Mouse (Mus musculus) gastrocnemius, postnatal 14 days (tissue): ENCODE results near the gene Arcn1. TPM values are rescaled to one million over a fixed set of nuclear protein-coding genes. Genes with fewer than 3 reads are reported as not detected.

ENCODE experiments used
- DNase-seq: peaks from one replicate; pipeline ENCODE4 v3.0.0; 2021; ENCODE audit warnings: mixed read lengths
- intact Hi-C: fragments of 180-260 bp; cut with DNase I; formaldehyde crosslinking; loops from one replicate; pipeline ENCODE4 v1.15.1; 2025; ENCODE audit warnings: low total_unique reads
- total RNA-seq, 2 experiments: library from RNA; stranded (reverse); gene quantifications; 2 replicates each; pipeline ENCODE4 v1.2.3; 2021

The Arcn1 gene
- total RNA-seq, 2 experiments from 2014 or later = 65.1 to 69.9 TPM

DNA sequence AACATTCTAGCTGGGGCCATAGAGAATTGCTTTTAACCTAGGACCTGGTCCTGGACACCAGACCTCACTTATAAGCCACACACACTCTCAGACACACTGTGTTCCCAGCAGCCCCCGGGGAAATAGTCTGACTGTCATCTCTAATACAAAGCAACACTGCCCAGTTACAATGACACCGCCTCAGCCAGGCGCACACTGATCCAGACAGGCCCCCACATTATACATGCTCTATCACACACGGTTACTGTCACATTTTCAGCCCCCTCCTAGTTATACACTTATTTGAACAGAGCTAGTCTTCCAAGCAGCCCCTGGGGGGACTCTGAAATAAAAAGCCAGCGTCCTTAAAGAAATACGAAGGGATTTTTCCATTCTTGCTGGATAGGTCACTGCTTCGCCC, 45.1 kb downstream of the Arcn1 start:
- intact Hi-C loops = no loop called here
- peak; percentile 5 for DNase-seq

DNA sequence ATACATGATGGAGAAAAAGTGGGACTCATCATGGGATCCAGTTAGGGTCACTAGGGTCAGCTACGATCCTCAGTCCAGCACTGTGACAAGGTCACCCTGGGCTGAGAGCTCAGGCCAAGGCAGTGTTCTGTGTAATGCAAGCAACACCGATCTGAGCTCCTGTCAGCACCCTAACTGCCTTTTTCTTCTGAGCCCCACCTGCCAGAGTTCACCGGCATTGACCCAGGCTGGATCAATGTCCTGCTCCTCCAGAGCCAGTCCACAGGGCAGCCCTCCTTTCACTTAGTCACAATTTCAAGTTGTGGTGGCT, 45.8 kb downstream of the Arcn1 start:
- intact Hi-C loops = no loop called here
- no peak for DNase-seq

DNA sequence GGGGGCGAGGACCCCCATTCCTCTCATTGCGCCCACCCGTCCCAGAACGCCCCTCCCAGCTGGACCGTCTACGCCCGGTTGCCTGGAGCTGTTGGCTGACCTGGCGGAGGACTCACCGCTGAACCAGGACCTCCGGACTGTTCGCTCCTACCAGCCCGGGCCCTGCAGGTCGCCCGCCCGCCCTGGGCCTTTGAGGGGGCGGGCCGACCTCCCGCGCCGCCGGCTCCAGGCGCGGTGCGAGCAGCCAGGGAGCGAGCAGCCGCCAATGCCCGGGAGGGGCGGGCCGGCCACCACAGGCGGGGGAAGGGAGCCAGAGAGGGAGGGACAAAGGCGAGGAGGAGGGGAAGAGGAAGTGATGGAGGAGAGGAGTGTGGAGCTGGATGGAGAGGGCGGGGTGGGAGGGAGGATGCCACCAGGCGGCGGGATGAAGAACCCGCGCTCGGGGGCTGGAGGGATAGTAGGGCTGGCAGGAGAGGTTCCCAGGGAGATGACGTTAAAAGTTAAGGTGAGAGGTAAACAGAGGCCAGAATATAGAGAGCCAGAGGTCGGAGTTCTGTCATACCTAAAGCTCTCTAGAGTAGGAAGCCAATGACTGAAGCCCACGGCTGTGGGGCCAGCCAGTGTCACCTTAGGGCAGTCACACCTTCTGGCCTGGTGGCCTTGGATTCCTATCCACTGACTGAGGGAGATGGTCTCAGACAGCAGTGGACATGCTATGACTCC, 46.3 kb downstream of the Arcn1 start:
- intact Hi-C loops = no loop called here

DNA sequence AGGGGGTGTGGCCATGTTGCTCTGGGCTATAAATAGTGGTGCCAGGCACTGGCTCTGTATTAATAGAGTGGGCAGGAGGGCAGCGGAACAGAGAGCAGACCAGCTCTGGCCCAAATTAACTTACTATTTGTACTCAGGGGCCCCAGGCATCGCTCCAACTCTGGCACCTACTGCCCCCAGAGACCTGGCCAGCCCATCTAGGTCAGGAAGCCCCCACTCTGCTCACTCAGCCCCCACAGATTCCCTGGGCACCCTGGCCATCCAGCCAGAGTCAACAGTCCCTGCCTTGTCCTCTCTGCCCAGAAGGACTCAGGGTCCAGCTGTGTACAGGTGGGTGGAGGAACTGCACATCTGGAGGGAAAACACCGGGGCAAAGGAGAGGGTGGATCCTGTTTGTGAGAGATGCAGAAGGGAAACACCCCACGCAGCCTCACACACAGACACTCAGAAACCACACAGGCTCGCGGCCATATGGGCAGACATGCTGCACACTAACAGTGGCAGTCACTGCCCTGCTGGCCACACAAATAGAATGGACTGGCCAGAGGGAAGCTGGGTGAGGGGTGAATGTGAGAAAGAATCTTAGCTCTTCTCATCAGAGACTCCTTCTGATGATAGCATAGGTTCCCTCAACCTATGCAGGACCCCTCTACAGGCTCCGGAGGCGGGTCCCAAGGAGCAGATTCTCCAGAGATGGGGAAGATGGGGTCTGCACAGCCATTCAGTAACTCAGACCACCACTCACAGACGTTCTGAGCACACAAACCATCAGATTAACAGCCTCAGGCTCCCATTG, 47.1 kb downstream of the Arcn1 start:
- intact Hi-C loops = no loop called here
- DNase-seq = no peak

More for the DNA sequence above, 46.3 kb downstream of the Arcn1 start:
- peak; percentile 93 for DNase-seq

DNA sequence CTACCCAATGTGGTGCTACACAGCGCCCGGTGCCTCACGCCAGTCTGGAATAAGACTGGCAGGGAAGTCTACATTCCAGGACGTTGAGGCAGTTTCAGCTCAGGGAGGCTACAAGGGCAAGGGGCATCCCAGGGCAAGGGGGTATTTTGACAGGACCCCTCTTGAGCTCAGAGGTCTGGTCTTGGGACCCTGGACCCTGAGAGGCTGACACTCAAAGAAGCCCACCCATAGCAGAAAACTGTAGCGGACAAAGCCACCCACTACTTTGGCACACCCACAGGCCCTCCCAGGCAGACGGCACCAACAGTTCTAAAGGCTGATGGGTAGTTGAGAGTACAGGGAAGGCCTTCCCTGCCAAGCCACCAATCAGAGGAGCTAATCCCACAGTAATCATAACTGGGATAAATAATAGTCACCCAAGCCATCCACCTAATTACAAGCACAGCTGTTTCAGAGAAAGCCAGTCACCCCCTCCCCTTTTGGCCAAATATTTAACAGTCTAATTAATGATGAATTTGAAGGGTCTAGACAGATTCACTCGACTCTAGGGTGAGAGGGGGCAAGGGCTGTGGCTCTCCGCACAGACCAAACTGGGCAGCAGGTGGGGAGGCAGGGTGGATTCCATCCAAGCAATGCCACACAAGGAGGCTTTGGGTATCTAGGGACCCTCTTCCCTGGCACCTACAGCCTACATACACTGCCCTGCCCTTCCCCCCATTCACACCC, 47.9 kb downstream of the Arcn1 start:
- intact Hi-C loops = no loop called here
- DNase-seq = no peak

DNA sequence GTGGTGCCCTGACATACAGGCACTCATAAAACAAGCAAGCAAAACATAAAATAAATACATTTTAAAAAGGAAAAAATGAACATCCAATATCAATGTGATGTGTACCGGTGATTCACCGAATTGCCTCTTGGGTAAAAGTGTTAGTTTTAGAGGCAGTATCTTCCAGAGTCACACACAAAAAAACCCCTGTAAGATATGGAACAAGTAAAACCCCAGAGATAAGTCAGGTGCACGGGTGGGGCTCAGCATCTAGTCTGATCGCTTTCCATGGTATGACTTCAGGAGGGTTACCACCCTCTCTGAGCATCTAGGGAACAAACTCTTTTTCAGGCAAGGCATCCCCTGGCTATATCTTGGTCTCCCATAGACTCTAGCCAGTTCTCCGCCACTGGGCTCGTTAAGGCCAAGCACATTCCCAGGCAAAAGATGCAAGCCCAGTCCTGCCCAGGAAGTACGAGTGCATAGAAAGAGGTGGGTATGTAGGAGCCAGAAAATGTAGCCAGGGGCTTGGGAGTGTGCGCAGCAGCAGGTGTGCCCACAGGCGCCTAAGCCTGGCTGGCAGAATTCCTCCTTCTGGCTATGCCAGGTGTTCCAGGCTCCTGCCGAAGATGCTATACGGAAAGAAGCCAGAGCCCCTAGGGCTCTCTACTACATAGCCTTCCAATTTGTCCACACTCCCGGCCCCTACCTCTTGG, 48.6 kb downstream of the Arcn1 start:
- DNase-seq = no peak
- intact Hi-C loops = no loop called here

DNA sequence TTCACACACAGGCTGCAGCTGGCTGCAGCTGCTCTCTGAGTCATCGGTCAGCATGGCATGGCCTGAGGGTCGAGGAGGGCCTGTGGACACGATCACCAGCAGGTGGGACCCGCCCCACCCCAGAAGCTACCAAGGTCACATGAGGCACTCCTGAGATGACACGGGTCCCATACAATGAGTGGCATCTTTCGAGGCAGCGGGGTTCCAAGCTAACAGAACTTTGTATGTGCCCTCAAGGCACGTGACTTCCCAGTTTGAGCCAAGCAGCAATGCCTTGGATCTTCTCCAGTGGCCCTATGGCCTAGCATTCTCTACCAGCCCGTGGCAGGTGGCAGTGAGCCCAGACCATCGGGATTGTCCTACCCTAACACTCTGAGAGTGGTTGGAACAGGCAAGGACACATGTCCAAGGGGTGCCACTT, 49.8 kb downstream of the Arcn1 start:
- intact Hi-C loops = no loop called here
- DNase-seq = no peak

DNA sequence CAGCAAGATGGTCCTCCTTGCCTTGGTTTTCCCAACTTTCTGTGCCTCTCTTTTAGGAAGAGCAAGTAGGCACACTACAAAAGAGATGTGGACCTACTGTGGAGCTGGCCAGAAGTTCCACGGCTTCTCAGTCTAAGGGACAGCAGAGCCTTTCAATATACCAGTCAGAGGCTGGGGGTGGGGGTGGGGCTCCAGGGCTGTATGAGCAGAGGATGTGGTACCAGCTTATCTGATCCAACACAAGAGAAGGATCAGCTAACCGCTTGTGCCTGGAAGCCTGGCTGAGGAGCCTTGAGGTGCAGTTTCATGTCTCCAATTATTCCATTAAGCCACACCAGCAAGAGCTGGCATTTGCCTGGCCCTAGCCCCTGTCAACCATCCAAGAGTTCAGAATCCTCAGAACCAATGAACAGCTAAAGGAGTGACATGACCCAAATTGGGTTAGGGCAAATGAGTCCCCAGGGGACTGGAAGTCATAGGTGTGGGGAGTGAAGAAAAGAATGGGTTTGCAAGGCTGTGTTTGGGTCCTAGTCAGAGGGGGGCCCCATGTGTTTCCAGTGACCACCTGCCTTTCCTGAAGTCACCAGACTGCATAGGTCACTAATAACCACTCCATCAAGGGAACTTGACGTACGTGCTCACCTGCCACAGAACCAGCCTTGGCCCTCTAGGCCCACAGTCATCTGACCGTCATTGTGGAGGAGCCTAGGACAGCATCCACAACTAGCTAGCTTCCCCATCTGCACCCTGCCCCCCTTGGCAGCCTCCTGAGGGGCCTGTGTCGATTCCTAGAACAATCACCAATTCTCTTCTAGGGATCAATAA, 50.4 kb downstream of the Arcn1 start:
- intact Hi-C loops = no loop called here

DNA sequence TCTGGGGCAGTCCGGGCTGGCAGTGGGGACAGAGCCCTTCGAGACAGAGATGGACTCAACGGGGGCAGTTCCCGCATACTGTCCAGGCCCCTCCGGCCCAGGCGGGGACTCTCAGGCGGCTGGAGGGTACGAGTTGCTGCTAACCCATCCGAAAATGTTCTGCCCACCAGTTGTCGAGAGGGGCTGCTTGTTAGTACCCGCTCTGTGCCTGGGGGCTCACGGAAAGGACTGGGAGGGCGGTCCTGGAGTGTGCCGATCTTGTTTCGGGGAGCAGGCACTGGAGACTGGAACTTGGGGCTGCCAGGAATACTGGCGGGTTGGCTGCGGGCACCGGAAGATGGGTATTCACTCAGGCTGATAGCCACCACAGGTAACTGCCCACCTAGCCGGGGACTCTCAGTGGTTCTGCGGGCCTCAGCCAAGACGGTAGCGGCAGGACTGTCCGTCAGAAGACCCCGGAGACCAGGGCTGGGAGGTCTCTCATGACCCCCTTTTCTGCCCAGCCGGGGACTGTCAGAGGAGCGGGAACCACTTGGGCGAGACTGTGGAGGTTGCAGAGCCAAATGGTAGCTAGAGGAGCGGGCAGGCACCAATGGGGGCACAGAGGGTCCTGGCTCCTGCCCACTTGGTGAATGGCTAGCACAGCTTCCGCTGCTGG, 51.8 kb downstream of the Arcn1 start:
- DNase-seq = no peak
- intact Hi-C loops = no loop called here

More for the DNA sequence above, 50.4 kb downstream of the Arcn1 start:
- no peak for DNase-seq

DNA sequence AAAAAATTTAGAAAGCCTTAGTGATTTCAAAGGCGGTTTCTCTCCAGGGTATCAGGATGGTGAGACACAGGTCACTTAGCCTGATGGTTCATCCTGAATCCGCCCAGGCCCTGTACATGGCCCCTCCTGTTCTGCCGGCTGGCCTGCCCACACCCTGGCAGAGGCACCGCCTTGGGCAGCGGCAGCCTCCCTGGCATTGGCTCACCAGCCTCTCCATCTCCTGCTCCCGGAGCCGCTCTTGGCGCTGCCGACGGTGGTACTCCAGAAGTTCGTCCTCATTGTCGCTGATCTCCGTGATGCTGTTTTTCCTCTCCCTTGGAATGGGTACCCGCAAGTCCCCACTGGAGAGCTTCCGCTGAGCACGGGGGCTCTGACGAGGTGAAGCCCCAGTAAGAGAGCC, 52.5 kb downstream of the Arcn1 start:
- intact Hi-C loops = no loop called here
- DNase-seq = no peak

DNA sequence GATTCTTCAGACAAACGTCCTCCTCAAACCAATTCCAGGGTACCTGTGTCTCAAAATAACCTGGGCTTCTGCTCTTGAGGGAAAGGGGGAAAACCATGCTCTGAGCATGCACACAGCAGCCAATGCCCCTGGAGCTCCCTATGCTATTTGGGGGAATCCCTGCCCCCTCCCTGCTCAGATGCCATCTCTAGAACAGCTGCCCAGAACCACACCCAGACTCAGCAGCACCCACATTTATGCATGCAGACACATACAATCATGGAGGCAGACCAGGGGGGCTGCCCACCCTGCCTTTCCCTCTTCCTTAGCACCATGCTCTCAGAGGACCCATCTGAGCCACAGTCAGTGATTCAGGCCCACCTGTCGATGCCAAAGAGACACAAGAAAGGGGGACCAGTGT, 54.1 kb downstream of the Arcn1 start:
- DNase-seq = no peak
- intact Hi-C loops = no loop called here

DNA sequence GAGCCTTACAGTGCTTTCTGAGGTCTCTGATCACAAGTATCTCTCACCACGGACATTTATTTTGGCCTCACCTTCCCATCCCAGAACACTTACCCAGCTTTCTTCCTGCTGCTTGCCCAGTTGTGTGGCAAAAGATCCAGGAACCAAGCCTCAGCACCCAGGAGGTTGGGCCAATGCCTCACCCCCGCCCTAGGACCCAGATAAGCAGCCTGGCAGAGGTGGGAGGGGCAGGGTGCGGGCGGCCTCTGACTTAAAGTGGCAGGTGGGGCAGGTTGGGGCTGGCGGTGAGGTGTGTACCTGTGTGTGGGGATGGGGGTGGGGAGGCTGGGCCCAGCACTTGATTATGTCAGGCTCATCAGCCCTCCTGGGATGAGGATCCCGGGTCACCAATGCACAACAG, 54.6 kb downstream of the Arcn1 start:
- intact Hi-C loops = no loop called here

DNA sequence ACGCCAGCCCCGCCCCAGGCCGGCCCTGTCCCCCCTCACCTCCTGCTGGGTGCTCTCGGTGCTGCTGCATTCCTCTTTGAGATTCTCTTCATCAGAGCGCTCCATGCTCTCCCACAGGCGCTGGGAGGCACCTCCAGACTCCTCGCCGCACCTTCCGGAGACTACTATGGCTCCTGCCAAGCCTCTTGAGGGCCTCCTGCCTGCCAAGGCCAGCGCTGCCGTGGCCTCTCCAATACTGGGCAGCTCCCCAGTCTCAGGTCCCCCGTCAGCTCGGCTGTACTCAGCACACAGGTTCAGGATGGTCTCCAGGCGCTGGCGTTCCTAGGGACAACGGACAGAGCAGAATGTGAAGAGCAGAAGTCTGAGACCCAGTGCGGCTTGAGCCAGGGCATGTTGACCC, 56.0 kb downstream of the Arcn1 start:
- intact Hi-C loops = no loop called here
- DNase-seq = no peak

More for the DNA sequence above, 54.6 kb downstream of the Arcn1 start:
- no peak for DNase-seq

DNA sequence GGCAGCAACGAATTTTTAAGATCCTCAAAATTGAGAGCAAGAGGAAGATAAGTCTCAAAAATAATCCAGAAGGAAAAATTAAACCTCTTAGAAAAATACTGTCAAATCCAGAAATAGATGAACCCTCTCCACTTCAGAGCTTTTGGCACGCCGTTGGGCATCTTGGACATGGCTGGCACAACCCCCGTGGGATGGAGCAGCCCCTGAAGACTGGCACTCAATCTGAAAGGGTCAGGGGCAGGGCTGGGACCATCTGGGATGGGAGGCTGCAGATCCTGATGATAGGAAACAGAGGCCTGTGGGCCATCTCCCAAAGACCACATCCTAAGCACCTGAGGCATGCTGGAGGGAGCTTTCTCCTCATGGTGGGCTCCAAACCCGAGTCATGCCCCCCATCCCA, 57.4 kb downstream of the Arcn1 start:
- intact Hi-C loops = no loop called here
- no peak for DNase-seq

DNA sequence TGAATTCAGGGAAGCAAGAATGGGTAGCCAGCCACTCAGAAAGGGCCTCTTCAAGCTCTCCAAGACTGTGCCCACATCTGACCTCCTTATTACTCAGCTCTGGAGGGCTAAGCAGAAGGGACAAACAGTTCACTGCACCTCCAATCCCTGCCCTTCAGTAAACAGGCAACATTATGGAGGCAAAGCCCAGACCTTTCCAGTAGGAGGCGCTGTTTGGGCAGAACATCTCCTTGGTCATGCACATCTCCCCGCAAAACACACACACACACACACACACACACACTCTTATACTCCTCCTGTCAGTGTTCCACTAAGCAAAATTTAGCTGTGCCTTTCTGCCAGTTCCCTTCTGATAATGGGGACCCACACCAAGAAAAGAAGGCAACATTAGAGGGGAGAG, 58.0 kb downstream of the Arcn1 start:
- intact Hi-C loops = no loop called here
- DNase-seq = no peak

DNA sequence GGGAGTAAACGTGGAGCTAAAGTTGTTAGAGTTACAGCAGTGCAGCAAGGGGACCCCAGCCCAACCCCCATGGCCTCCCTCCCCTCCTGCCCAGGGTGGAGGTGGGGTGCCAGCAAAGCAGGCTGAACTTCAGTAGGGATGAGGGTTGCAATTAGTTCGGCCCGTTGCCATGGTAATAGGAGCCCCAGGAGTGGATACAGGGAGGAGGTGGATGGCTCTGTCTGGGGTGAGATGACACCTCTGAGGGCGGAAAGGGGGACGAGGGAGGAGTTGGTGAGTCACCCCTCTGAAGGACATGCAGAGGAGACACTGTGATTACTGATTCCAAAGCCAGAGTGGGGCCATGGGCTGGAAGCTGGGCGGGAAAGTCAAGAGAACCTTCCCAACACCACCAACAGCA, 58.7 kb downstream of the Arcn1 start:
- intact Hi-C loops = no loop called here

DNA sequence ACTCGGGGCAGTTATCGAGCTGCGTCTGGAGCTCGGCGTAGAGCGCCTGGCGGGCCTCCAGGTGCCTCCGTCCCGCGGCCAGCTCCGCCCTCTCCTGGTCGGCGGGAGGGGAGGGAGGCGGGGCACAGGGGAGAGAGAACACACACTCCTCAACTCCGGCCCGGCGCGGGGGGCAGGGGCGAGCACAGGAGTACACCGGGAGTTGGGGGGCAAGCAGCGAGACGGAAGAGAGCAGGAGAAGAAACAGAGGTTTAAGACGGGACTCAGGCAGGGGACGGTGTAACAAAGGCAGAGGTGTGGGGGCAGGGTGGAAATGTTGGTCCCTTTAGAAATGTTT, 59.2 kb downstream of the Arcn1 start:
- DNase-seq = peak; percentile 85
- intact Hi-C loops = no loop called here

More for the DNA sequence above, 58.7 kb downstream of the Arcn1 start:
- no peak for DNase-seq

DNA sequence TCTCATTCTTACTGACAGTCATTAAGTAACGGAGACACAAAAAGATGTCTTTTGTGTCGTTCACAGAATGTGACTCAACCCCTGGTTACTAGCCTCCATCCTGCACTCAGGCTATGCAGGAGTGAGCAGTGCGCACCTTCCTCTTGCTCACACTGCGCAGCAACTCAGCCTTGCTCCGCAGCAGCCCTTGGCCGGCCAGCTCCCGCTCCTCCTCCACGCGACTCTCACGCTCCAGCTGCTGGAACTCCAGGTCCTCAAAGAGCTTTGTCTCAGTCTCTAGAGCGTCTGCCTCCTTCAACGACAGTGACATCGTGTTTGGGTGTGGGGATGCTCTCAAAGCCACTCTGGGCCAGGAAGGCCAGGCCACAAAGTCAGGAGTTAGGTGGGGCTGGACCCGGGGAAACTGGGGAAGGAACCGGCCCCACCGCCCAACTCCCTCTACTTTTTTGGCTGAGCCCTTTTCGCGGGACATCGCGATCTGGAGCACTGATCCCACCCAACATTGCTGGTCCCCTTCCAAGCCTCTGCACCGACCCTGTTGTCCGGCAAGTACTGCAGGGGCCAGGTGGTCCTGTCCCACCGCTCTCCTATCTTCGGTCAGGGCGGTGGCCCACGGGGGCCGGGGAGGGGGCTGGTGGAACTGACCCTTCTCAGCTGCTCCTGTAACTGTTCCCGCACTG, 59.8 kb downstream of the Arcn1 start:
- intact Hi-C loops = no loop called here
- DNase-seq = no peak
